Mouse (Mus musculus) lung, adult 18-20 months (tissue): ENCODE data around the gene Suv39h2.

Source experiments
- DNase-seq, 2 experiments: peaks; one replicate each; pipeline ENCODE4 v3.0.0; 2022; ENCODE audit warnings: mixed read lengths in 2 of 2

Gene Suv39h2

DNA sequence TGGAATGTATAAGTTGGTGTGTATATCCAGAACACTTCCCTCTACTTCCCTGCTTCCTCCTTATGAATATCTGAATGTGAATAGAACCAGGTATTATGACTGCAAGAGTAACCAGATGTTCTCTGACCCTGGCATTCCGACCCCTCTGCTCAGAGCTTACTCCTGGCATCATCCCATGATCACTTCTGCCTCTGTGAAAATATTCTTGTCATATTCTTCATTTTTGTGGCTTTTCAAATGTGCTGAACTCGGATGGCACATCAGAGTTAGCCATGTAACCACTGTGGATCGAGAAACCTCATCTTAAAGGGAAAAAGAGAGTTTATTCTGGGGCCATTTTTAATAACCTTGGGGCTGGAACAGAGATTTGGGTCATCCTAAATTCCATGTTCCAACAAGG lies 52.3 kb downstream of the Suv39h2 start, which contains the start of gene Meig1:
Gene Meig1, minus strand, starts transcription at position 101 of the 400 bp plus-strand sequence.
- no peak for DNase-seq

DNA sequence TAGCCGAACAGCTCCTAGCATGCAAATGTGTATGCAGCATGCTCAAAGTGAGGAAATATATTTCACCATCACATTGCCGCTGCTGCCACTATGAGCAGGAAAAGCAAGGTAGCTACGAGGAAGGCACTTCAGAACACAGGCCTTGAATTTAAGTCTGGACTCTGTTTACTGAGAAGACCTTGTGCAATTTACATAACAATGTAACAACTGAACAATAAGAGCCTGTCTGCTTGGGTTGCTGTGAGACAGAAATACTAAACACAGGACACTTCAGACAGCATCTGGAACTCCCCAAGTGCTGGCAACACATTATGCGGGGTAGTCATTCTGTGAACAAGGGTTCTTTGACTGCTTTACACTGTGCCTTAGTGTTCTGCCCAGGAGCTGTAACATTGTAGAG lies 54.7 kb downstream of the Suv39h2 start:
- DNase-seq = no peak

DNA sequence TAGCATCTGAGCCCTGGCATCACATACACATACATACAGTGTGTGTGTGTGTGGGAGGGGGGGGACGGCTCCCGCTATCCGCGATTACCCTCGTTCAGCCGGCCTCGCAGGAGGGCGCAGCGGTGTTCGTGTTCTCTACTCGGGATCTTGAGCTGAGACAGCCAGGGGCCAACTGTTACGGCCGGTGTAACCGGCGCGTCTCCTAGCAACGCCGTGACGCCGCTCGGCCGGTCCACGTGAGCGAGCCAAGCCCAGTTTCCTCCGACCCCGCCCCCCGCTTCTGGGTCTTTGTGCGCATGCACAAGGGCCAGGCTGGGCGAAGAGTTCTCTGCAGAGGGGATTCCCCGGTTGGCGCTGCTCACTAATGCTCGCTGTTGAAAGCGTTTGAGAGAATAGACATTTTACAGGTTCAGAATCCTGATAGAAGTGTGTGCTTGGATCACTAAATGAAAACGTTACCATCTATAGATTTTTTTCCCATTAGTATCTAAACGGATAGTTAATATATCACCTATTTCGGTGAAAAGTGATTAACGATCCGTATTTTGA lies 55.9 kb downstream of the Suv39h2 start:
- DNase-seq = peak; percentile 97 to 98

DNA sequence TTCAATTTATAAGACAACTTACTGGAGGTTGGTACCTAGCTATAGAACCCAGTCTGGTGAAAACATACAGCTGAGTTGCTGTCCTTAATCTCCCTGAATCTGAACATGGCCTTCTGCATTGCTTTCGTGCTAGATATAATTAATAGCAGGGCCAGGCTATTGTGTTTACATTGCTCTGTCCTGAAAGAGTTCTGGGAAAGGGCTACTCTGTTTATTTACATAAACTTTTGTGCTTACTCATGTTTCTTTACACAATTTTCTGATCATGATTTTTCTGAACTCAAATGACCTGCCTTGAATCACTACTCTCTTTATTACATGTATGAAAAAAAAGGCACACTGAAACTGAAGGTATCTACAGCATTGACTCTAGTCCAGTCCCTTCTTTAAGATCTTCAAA lies 59.2 kb downstream of the Suv39h2 start:
- no peak for DNase-seq

DNA sequence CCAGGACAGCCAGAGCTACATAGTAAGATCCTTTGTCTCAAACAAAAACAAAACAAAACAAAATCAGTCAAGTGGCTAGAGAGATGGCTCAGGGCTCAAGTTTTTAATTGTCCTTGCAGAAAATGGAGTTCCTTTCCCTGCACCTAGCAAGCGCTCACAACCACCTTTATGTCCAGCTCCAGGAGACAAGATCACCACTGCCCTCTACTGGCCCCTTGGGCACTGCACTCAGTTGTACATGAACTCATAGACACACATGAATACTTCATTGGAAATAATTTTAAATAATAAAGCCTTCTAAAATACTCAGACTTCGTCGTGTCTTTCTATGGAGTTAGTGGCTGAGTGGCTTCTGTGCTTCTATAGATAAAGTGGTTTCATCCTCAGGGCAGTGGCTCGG lies 60.6 kb downstream of the Suv39h2 start:
- DNase-seq = peak; percentile 45 to 58

DNA sequence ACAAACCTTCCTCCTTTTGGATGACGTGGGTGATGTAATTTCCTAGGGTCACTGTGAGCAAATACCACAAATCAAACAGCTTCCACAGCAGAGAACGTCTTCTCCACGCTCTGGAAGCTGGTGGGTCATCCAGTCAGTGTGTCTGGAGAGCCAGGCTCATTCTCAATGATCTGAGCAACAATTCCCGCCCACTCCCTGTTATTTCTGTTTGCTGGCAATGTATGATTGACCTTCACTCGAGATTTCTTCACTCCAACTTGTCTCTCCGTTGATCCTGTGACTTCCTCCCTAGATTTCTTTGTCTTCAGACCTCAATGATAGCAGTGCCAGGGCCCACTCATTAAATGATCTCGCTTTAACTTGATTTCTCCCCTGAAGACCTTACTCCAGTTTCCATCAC lies 67.1 kb downstream of the Suv39h2 start:
- no peak for DNase-seq

DNA sequence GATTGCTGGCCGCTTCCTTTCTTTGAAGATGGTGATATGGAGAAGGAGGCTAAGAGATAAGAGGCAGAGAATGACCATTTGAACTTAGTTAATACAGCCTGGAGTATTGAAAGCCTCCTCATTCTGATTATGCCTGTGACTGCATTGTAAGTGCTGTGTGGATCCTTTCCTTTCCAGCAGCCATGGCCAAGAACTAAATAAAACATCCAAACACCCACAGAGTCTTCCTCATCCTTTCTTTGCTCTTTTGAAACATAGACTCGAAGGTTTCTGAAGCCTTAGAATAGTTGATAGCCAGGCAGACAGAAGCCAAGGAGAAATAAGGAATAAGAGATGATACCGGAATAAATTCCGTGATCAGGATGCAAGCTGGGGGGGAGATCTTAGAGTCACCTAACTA lies 68.8 kb downstream of the Suv39h2 start:
- DNase-seq = no peak
